Mouse (Mus musculus) erythroblast, embryonic 14.5 days (primary cell): ENCODE results near the gene Mrpl33.

Source experiments
- GATA1 ChIP-seq: IDR thresholded peaks from 2 replicates; pipeline ENCODE4 v1.6.1; 2012; ENCODE audit warnings: low read length, inconsistent platforms, mixed read lengths
- TAL1 ChIP-seq: IDR thresholded peaks from 3 replicates; pipeline ENCODE4 v1.6.1; 2012; ENCODE audit warnings: low read length, inconsistent platforms, mixed read lengths

GRCm38 (mm10) chr5:31709389-31709788 lies 112.7 kb downstream of the Mrpl33 start:
- TF ChIP-seq GATA1 (no peak), TAL1 (no peak)
